Mouse (Mus musculus): ENCODE measurements around the gene Myo1b. TPM values are rescaled to one million over a fixed set of nuclear protein-coding genes. Genes with fewer than 3 reads are reported as not detected.
A peak's percentile ranks its signal among the peaks of the same experiment; 100 is the strongest.

Myo1b gene
- polyA plus RNA-seq, 2 experiments, result 53.5 to 107 TPM

GRCm38 (mm10) chr1:51862828-51863421, 52.9 kb downstream of the Myo1b start:
- ATAC-seq (ENCODE audit: low FRiP score, low read depth) (peak; percentile 35; the same call in 1 of the 2 replicates), DNase-seq (ENCODE audit: low spot score) (no peak)
- no peaks in the 10 kb centered on the region for H3K9me3 ChIP-seq (ENCODE audit: control insufficient read depth, low read length)
- H3K4me1 ChIP-seq (ENCODE audit: control insufficient read depth, insufficient read depth, low read length), result peaks cover 12% of the 10 kb centered on the region; the same call in 1 of the 2 replicates
- no peak for TF ChIP-seq POLR2A (IDR thresholded peaks at IDR 0.05; ENCODE audit: borderline replicate concordance, extremely low read depth, insufficient read depth, insufficient read length)
- 0 out of 2 replicates have a peak overlapping the region, but pooled peaks have one; percentile 26 for H3K27ac ChIP-seq (replicated peaks; ENCODE audit: low read depth, low read length)
- peaks cover 5% of the 10 kb centered on the region for H3K36me3 ChIP-seq (ENCODE audit: control insufficient read depth, insufficient read depth, low read length)
- no peak overlapping the region for H3K9ac ChIP-seq (ENCODE audit: low read depth, low read length, severe bottlenecking)
- no peak overlapping the region for H3K4me3 ChIP-seq (replicated peaks; ENCODE audit: low read length)
- 73% methylated on average over 8 of the region's 8 CpGs for WGBS
- H3K27me3 ChIP-seq (ENCODE audit: control insufficient read depth, insufficient read depth, low read length), result no peaks in the 10 kb centered on the region
- H3K4me2 ChIP-seq (replicated peaks; ENCODE audit: low read depth, low read length, severe bottlenecking), result no peak overlapping the region

GRCm38 (mm10) chr1:51860837-51861236, 55.0 kb downstream of the Myo1b start:
- DNase-seq (ENCODE audit: low spot score), result no peak
- TF ChIP-seq POLR2A (IDR thresholded peaks at IDR 0.05; ENCODE audit: borderline replicate concordance, extremely low read depth, insufficient read depth, insufficient read length), result no peak
- no peak overlapping the region for H3K4me3 ChIP-seq (replicated peaks; ENCODE audit: low read length)
- peaks cover 10% of the 10 kb centered on the region for H3K36me3 ChIP-seq (ENCODE audit: control insufficient read depth, insufficient read depth, low read length)
- H3K27me3 ChIP-seq (ENCODE audit: control insufficient read depth, insufficient read depth, low read length), result no peaks in the 10 kb centered on the region
- no peak overlapping the region for H3K4me2 ChIP-seq (replicated peaks; ENCODE audit: low read depth, low read length, severe bottlenecking)
- no peak overlapping the region for H3K9ac ChIP-seq (ENCODE audit: low read depth, low read length, severe bottlenecking)
- H3K27ac ChIP-seq (replicated peaks; ENCODE audit: low read depth, low read length), result no peak overlapping the region
- no peaks in the 10 kb centered on the region for H3K9me3 ChIP-seq (ENCODE audit: control insufficient read depth, low read length)
- WGBS, result 86% methylated on average over 10 of the region's 10 CpGs
- no peak for ATAC-seq (ENCODE audit: low FRiP score, low read depth)
- H3K4me1 ChIP-seq (ENCODE audit: control insufficient read depth, insufficient read depth, low read length), result peaks cover 12% of the 10 kb centered on the region; the same call in 1 of the 2 replicates

- 81% methylated on average over 4 of the region's 4 CpGs for WGBS
- no peak overlapping the region for H3K4me3 ChIP-seq (replicated peaks; ENCODE audit: low read length)
- no peak for ATAC-seq (ENCODE audit: low FRiP score, low read depth)
- peaks cover 6% of the 10 kb centered on the region for H3K36me3 ChIP-seq (ENCODE audit: control insufficient read depth, insufficient read depth, low read length)
- no peak overlapping the region for H3K9ac ChIP-seq (ENCODE audit: low read depth, low read length, severe bottlenecking)
- no peak overlapping the region for H3K4me2 ChIP-seq (replicated peaks; ENCODE audit: low read depth, low read length, severe bottlenecking)
- no peak for DNase-seq (ENCODE audit: low spot score)
- TF ChIP-seq POLR2A (IDR thresholded peaks at IDR 0.05; ENCODE audit: borderline replicate concordance, extremely low read depth, insufficient read depth, insufficient read length), result no peak
- peaks cover 3% of the 10 kb centered on the region; the same call in 1 of the 2 replicates for H3K4me1 ChIP-seq (ENCODE audit: control insufficient read depth, insufficient read depth, low read length)
- H3K9me3 ChIP-seq (ENCODE audit: control insufficient read depth, low read length), result no peaks in the 10 kb centered on the region
- H3K27ac ChIP-seq (replicated peaks; ENCODE audit: low read depth, low read length), result no peak overlapping the region
- no peaks in the 10 kb centered on the region for H3K27me3 ChIP-seq (ENCODE audit: control insufficient read depth, insufficient read depth, low read length)
Measured at GRCm38 (mm10) chr1:51856946-51857345, 58.9 kb downstream of the Myo1b start.

GRCm38 (mm10) chr1:51856245-51856915, 59.5 kb downstream of the Myo1b start:
- Histone ChIP-seq H3K4me1 (ENCODE audit: control insufficient read depth, insufficient read depth, low read length) (peaks cover 3% of the 10 kb centered on the region; the same call in 1 of the 2 replicates), H3K4me3 (replicated peaks; ENCODE audit: low read length) (no peak overlapping the region), H3K9ac (ENCODE audit: low read depth, low read length, severe bottlenecking) (no peak overlapping the region), H3K27ac (replicated peaks; ENCODE audit: low read depth, low read length) (no peak overlapping the region), H3K36me3 (ENCODE audit: control insufficient read depth, insufficient read depth, low read length) (peaks cover 5% of the 10 kb centered on the region), H3K27me3 (ENCODE audit: control insufficient read depth, insufficient read depth, low read length) (no peaks in the 10 kb centered on the region), H3K4me2 (replicated peaks; ENCODE audit: low read depth, low read length, severe bottlenecking) (no peak overlapping the region), H3K9me3 (ENCODE audit: control insufficient read depth, low read length) (no peaks in the 10 kb centered on the region)
- no peak for TF ChIP-seq POLR2A (IDR thresholded peaks at IDR 0.05; ENCODE audit: borderline replicate concordance, extremely low read depth, insufficient read depth, insufficient read length)
- ATAC-seq (ENCODE audit: low FRiP score, low read depth), result no peak
- no peak for DNase-seq (ENCODE audit: low spot score)
- 89% methylated on average over 11 of the region's 11 CpGs for WGBS

- Histone ChIP-seq H3K36me3 (ENCODE audit: control insufficient read depth, insufficient read depth, low read length) (peaks cover 5% of the 10 kb centered on the region), H3K27me3 (ENCODE audit: control insufficient read depth, insufficient read depth, low read length) (no peaks in the 10 kb centered on the region), H3K9me3 (ENCODE audit: control insufficient read depth, low read length) (no peaks in the 10 kb centered on the region), H3K27ac (replicated peaks; ENCODE audit: low read depth, low read length) (no peak overlapping the region), H3K4me3 (replicated peaks; ENCODE audit: low read length) (no peak overlapping the region), H3K9ac (ENCODE audit: low read depth, low read length, severe bottlenecking) (no peak overlapping the region), H3K4me1 (ENCODE audit: control insufficient read depth, insufficient read depth, low read length) (peaks cover 3% of the 10 kb centered on the region; the same call in 1 of the 2 replicates), H3K4me2 (replicated peaks; ENCODE audit: low read depth, low read length, severe bottlenecking) (no peak overlapping the region)
- no peak for ATAC-seq (ENCODE audit: low FRiP score, low read depth)
- no peak for TF ChIP-seq POLR2A (IDR thresholded peaks at IDR 0.05; ENCODE audit: borderline replicate concordance, extremely low read depth, insufficient read depth, insufficient read length)
- 58% methylated on average over 10 of the region's 10 CpGs for WGBS
- no peak for DNase-seq (ENCODE audit: low spot score)
Measured at GRCm38 (mm10) chr1:51855541-51856244, 60.2 kb downstream of the Myo1b start.

Measured in limb, embryonic 14.5 days (tissue).